Mouse (Mus musculus) T-cell, adult 66 days (primary cell): ENCODE measurements around the gene Tada1. TPM values are rescaled to one million over a fixed set of nuclear protein-coding genes. Genes with fewer than 3 reads are reported as not detected.

ENCODE experiments used
- total RNA-seq, 2 experiments: library from RNA; stranded (reverse); gene quantifications; 3 replicates in 1 of 2; 4 replicates in 1 of 2; pipeline ENCODE4 v1.2.4; 2023

Tada1 gene
- 10 to 100 TPM; 29.9 to 31.9 TPM for total RNA-seq

DNA sequence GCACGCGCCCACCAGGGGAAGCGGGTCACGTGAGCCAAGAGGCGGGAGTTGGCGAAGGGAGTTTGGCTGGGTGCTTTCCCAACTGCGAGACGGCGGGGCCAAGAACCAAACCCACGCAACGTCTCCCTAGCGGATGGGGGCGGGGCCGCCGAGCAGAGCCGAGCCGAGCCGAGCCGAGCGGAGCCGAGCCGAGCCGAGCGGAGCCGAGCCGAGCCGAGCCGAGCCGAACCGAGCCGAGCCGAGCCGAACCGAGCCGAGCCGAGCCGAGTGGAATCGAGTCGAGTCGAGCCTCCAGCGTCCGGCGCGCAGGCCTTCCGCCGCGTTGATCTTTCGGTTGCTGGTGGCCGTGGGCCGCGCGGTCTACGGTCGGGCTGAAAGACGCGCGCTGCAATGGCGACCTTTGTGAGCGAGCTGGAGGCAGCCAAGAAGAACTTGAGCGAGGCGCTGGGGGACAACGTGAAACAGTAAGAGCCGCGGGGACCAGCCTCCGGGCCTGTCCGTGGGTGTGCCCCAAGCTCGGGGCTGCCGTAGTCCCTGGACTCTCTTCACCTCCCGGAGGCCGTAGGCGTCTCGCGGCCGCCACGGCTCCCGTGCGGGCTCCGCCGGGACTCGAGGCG lies at the start of gene Tada1:
TSS of gene Tada1 (plus strand) at position 85 of the 617 bp plus-strand sequence.

DNA sequence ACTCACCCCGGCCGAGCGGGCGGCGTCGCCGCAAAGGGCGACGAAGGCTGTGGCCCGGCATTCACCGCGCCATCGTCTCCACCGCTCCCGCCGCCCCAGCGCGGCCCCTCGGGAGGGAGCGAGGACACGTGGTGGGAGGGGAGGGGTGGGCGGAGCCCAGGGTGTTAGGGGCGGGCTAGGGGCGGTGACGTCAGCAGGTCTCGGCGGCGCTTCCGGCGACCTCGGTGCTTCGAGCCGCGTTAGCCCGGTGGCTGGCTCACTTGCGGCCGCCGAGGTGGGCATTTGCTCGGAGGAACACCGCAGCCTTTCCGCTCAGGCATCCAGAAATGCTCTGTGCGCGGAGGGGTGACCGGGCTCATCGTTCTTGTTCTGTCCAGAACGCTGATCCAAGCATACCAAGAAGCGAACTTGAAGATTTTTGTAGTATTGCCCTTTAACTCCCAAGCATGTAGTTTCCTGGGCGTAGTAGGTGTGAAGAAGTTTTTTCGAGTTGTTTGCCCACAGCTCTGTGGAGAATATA lies 30.9 kb downstream of the Tada1 start, which contains the start of gene Pogk:
TSS of gene Pogk (minus strand) at position 163 of the 520 bp plus-strand sequence.

Other genes starting within 250 kb of the Tada1 start
- not detected for gene Gpa33, start 248.9 kb upstream of the Tada1 start, total RNA-seq
- gene Mael, start 140.3 kb upstream of the Tada1 start, total RNA-seq, result not detected
- gene Ildr2, start 125.0 kb upstream of the Tada1 start, total RNA-seq, result under 1 TPM; 0.23 to 0.47 TPM
- gene Pogk, start 30.8 kb downstream of the Tada1 start, total RNA-seq, result 10 to 100 TPM; 14.0 to 17.0 TPM
- not detected for gene Gm4846, start 118.5 kb downstream of the Tada1 start, total RNA-seq